Mouse (Mus musculus) left cerebral cortex, adult 6 months (tissue): Measurements from ENCODE around the gene Cltrn. TPM values are rescaled to one million over a fixed set of nuclear protein-coding genes. Genes with fewer than 3 reads are reported as not detected.

Experiments
- long read RNA-seq, 2 experiments: library from polyadenylated mRNA; unstranded; transcript quantifications; one replicate each; pipeline ENCODE4 v2.0.0; 2019 to 2020
- polyA plus RNA-seq: library from polyadenylated mRNA; unstranded; fragments of <200 nt; fragmentation: Nextera tagmentation; gene quantifications from 2 replicates; pipeline ENCODE4 v1.2.3, GENCODE M21; 2021

Gene Cltrn
- polyA plus RNA-seq: 0.53 TPM in 1 of 2 replicates, not detected in the other
- long read RNA-seq, experiment 1: 0 reads
- long read RNA-seq, experiment 2: 0 reads

GRCm38 (mm10) chrX:164088582-164088981 is at the start of gene Cltrn:
Gene Cltrn, plus strand, starts transcription at chrX:164088830.

GRCm38 (mm10) chrX:164076040-164076775 is 12.4 kb upstream of the Cltrn start, which contains the start of gene Siah1b:
Gene Siah1b, minus strand, starts transcription at chrX:164076493.

GRCm38 (mm10) chrX:164139032-164139431 is 50.4 kb downstream of the Cltrn start, which contains the start of gene Ace2:
Gene Ace2, plus strand, starts transcription at chrX:164139332.

Other genes with a start within 250 kb of the Cltrn start
- 32.4 and 45.0 TPM in 2 replicates for gene Ap1s2, start 179.8 kb upstream of the Cltrn start, polyA plus RNA-seq
- 99.7 and 107 TPM in 2 replicates for gene Zrsr2, start 130.2 kb upstream of the Cltrn start, polyA plus RNA-seq
- 0.34 and 0.61 TPM in 2 replicates for gene Car5b, start 60.8 kb upstream of the Cltrn start, polyA plus RNA-seq
- 9.5 and 10.0 TPM in 2 replicates for gene Siah1b, start 12.3 kb upstream of the Cltrn start, polyA plus RNA-seq
- gene Ace2, start 50.5 kb downstream of the Cltrn start, polyA plus RNA-seq: 0.63 and 0.66 TPM in 2 replicates
- 0.48 and 0.53 TPM in 2 replicates for gene Bmx, start 169.4 kb downstream of the Cltrn start, polyA plus RNA-seq
- gene Pir, start 180.5 kb downstream of the Cltrn start, polyA plus RNA-seq: 11.5 and 14.8 TPM in 2 replicates